Mouse (Mus musculus) right cerebral cortex, adult 2 months (tissue): ENCODE data around the gene 4921507P07Rik.
A peak's percentile ranks its signal among the peaks of the same experiment; 100 is the strongest.
"Not testable (repeated sequence)": the region's sequence is repeated elsewhere in the genome, so short reads cannot be mapped to it uniquely, and the experiment has no call there.

Experiments
- DNase-seq, 2 experiments: peaks; one replicate each; pipeline ENCODE4 v3.0.0; 2021 to 2022; ENCODE audit warnings: low spot score in 2 of 2

4921507P07Rik gene

DNA sequence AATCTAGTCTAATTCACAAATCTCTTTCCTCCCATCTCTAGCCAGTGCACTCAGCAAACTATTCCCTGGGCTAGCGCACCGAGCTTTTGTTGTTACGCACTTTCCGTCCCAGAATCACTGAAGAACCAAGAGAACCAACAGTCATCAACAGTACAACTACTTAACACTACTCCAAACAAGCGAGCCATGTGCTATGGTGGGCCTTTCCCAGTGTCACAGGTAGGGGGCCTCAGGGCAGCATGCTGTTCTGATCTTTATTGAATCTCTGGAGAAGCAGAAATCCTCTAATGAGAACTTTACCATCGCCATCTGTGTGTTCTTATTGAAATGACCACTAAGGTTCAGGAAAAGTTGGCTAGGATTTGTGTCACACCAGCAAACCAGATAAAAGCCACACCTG lies 38.9 kb downstream of the 4921507P07Rik start:
- no peak for DNase-seq

DNA sequence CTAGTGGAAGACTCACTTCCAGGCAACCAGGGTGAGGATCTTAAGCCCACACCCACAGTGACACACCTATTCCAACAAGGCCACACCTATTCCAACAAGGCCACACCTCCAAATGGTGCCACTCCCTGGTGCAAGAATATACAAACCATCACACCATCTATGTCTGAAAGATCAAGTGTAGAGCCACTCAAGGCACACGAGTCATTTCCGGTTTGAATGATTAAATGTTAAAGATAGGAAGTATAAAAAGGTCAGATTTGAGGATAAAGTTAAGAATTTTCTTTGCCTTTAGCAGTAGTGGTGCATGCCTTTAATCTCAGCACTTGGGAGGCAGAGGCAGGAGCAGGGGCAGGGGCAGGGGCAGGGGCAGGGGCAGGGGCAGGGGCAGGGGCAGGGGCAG lies 42.2 kb downstream of the 4921507P07Rik start:
- DNase-seq, result not testable (repeated sequence)

DNA sequence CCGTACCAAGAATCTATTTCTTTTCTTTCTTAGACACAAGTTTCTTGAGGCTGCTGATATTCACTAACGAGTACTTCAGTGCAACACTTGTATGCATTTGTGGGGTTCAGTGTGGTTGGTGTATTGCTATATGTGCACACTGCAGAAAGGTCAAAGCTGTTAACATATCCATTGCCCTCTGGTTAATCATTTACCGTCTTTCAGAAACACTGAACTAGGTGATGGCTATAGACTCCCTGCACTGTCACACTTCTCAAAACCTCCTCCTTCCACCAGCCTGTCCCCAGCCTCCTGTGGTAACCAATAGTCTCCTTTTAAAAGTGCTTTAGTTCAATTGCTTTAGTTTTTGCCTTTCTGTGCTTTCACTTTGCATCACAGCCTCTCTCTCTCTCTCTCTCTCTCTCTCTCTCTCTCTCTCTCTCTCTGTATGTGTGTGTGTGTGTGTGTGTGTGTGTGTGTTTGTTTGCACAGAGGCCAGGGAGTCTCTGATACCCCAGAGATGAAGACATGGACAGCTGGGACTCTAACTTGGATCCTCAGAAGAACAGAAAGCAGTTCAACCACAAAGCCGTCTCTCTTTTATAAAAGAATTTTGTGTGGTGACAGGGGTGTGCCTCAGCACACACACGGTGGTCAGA lies 43.4 kb downstream of the 4921507P07Rik start:
- no peak for DNase-seq

DNA sequence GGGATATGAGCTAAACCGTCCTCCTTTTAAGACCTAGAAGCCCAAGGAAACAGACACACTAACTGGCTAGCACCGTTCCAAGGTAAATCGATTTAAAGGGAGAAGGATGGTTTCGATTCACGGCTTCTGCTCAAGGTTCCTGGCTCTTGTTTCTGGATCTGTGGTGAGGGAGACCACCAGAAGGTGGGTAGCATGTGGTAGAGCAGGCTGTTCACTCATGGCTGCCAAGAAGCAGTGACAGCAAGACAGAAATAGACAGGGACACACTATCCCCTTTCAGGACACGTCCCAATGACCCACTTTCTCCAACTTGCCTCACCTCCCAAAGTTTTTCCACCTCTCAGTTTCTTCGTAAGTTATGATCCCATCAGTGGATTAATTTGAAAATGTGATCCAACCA lies 46.6 kb downstream of the 4921507P07Rik start:
- no peak for DNase-seq

DNA sequence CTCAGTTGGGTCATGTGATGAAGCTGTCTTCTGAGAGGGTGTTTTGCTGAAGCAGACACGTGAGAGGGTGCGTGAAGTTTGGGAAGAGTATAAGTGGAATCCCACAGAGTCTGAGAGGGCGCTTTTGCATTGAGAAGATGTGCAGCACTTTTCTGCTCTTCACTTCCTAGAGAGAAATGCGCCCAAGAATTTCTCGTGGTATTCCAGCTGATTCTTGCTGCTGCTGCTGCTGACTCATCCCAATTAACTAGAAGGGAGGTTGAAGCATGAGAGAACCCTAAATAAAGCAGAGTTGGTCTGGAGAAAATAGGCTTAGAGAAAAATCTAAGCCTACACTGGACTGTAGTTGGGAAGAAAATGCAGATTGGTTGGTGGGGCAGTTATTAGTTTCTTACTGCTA lies 47.4 kb downstream of the 4921507P07Rik start:
- peak; percentile 41 to 47 for DNase-seq

DNA sequence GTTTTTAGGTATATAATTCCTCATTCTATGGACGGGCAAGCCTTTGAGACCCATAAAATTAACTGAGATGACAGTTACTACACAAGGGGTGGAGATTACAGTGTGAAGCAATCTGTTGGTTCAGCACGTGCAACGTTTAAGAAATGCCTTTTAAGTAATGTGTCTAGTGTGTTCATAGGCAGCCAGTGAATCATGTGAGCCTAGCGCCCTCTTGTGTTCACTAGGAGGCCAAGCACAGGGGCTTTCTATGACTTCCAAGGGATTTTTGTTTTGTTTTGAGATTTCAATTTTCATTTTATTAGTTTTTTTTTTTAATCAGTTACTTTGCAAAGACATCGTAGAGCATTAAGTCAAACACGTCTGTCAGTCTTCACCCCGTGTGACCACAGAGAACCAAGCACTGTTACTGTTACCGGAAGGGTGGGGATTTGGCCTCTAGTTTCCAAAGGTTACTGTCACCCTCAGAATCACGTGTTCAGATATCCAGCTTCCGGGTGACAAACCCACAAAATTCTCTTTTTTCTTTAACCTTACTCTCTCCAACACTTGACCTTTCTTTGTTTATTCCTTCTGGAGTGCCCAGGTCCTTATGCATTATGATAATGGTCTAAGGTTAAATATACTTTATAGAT lies 50.9 kb downstream of the 4921507P07Rik start:
- peak; percentile 56 to 61 for DNase-seq

DNA sequence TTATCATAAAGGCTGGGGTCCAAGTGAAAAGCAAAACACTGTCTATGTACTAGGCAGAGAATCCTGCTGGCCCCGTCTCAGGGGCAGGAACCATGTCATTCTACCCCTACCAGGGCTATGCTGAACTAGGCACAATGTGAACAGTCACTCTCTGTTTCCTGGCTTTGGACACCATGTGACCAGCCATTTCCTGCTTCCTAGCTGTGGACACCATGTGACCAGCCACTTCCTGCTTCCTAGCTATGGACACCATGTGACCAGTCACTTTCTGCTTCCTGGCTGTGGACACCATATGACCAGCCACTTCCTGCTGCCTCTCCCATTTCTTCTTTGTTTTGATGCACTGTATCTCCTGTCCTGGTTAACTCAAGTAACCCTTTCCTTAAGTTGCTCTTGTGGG lies 53.9 kb downstream of the 4921507P07Rik start:
- no peak for DNase-seq

DNA sequence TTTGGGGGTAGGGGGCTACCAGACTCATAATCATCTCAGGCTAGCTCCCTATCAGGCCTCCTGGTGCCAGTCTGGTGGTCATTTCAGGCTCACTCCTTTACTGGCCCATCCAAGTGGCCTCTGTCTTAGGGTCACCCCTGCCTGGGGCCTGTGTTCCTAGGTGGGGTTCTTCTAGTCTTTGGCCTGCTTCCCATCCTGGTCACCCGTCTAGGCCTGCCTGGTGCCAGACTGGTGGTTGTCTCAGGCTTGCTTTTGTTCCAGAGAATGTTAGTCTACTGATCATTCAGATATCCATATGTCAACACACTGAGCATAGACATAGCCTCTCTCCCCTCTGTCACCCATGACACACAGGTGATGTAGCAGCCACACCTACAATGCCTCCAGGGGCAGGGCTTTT lies 56.8 kb downstream of the 4921507P07Rik start:
- DNase-seq, result no peak

DNA sequence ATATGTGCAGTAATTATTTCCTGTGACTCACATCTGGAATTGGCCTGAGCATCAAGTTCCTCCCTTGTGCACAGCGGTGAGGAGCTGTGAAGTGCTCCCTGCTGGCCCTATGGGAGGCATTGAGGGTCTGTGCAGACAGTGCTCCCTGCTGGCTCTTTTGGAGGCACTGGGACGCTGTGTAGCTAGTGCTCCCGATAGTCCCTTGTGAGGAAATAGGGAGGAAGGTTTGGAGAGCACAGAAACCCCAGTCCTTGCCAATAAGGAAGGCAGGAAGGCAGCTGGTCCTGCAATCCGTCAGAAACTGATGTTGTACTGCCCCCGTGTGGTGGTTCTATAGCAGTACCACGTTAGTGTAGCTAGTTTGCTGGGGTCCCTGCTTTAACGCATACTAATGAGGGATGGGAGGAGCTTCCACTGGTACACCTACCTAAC lies 60.0 kb downstream of the 4921507P07Rik start:
- DNase-seq, result peak; percentile 72 to 81

DNA sequence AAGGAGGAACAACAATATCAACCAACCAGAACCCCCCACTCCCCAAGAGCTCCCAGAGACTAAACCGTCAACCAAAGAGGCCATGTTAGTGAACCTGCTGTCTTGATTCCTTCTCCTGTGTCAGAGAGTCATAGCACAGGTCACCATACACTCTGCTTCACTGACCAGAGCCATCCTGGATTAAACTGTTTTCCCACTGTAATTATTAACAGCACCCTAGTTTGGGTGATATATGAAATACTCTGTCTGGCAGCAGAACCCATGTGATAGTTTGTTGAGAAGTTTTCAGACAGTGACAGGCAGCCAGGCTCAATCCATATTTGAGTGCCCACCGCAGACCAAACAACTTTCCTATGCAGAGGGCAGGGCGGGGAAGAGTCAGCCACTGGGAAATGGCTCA lies 61.1 kb downstream of the 4921507P07Rik start:
- no peak for DNase-seq

DNA sequence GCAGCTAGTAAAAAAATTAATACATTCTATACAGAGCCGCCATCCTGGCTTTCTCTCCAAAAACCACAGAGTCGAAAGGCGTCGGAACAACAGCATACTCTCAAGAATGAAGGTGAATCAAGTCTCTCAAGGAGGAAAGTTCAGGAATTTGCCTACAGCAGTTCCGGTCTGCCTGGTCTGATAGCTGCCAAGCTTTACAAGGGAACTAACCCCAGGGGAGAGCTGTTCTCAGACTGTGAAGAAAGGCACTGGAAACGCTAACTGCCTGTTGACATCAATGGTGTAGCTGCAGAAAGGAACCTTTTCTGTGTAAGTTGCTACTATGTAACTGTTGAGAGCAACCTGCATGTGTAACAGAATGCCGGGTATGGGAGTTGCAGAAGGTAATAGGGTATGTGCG lies 64.5 kb downstream of the 4921507P07Rik start:
- DNase-seq, result no peak

DNA sequence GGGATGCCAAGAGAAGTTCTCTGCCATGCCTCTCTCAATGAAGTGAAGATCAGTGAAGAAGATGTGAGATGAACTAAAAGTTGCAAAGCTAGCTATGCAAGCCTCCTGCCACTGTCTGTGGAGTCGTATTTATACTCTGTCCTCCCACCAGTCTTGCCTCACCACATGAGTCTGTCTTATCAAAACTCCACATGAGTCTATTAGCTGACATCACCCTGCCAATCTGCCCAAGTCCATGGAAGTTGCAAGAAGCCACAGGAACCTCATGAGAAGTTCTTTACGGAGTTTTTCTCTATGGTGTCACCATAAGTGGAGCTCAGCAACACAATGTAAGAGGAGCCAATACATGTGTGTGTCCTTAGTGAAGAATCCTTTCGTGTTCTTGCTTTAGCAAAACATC lies 65.4 kb downstream of the 4921507P07Rik start:
- DNase-seq, result no peak

DNA sequence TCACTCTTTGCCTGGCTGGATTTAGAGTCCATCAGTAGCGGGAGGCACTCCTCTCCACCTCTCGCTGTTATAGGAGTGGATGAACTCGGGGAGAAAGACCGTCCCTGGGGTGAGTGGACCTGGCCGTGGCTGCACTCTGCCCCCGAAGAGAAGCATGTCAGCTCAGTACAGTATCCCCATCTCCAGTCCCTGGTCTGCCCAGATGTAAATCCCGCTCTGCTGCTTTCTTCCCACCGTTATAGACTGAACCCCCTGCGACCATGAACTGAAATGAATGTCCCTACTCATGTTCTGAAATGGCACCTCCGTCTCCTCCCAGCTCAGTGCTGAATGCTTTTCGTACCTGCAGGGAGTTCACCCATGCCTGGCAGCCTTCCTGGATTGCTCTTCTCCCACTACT lies 67.2 kb downstream of the 4921507P07Rik start:
- no peak for DNase-seq

DNA sequence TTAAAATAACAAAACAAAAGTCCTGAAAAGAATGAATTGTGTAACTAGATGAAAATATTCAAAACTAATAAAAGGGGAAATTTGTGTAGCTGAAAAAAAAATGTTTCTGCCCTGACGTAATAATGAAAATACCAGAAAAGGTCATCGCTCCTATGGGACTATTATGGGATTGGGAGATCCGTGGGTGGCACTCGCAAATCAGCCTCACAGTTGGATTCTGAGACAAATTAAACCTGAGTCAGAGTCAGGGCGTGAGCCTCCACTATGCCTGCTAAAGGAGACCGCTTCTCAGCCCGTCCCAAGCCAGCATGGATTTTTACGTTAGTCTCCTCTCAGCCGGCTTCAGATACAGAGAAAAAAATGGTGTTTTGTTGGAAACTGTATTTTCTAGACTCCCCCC lies 69.0 kb downstream of the 4921507P07Rik start:
- DNase-seq, result no peak

DNA sequence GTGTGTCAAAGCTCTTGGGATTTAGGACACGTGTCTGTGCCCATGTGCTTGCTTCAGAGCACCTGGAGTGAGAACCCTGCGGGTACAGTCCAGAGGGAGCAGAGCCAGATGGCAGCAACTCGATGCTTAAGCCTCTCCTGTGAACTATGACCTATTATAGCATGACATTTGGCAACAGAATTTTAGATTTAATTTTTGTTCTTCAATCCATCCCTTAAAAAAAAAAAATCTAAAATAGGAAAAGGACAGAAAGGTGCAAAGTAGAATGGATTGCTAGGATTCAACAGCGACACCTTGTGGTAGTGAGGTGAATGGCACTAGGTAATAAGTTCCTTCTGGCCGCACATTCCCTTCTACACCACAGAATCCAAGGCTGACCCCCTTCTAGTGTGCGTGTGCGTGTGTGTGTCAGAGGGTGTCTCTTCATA lies 69.8 kb downstream of the 4921507P07Rik start:
- peak; percentile 80 to 83 for DNase-seq

DNA sequence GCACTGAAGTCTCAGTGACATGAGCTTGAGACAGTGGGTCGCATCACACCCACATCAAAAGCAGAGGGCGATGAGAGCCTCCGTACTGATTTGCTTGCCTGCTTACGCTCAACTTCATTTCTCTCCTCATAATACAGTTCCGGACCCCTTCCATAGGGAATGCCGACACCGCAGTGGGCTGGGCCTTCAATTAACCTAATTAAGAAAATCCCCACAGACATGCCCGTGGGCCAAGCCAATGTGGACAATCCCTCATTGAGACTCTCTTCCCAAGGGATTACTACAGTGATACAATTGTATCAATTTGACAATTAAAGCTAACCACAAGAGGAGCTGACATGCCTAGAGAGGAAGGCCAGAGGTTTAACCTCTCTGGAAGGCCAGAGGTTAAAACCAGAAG lies 70.6 kb downstream of the 4921507P07Rik start:
- DNase-seq, result no peak

DNA sequence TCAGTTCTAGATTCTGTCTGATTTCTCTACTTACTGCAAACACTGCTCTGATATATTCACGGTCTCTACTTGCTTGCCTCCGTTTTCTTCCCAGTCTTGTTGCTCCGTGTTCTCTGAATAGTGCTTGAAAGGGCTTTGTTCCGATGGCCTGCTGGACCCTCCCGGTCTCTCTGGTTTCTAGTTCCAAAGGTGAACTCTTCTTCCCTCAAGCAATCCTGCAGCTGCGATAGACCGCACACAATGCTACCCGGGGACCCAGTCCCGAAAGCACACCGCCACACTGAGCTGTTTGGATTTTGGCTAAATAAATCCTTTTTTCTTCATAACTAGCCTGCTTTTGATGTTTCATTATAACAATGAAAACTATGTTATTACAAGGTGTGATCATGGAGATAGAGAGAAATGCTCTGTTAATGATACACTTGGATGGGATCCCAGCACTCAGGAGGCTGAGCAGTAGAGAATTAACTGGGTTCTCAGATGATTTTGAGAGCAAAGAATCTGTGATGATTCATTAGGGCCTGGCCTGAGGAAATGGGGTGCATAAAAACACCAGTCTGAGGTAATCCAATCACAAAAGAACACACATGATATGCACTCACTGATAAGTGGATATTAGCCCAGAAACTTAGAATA lies 72.1 kb downstream of the 4921507P07Rik start:
- DNase-seq, result no peak
